Mouse (Mus musculus) spleen, postnatal 36 days (tissue): ENCODE results near the gene Slc25a22.
"Not testable (repeated sequence)": the region's sequence is repeated elsewhere in the genome, so short reads cannot be mapped to it uniquely, and the experiment has no call there.

ENCODE experiments used
- DNase-seq, 2 experiments: peaks; one replicate each; pipeline ENCODE4 v3.0.0; 2022; ENCODE audit warnings: low spot score in 2 of 2, mixed read lengths in 1 of 2

Gene Slc25a22

GRCm38 (mm10) chr7:141413809-141414584, 23.7 kb downstream of the Slc25a22 start, which contains the start of gene Gatd1:
Gene Gatd1, minus strand, starts transcription at chr7:141414136.
- DNase-seq, result peak; percentile 99 to 100

- DNase-seq, result no peak
These were observed 24.4 kb downstream of the Slc25a22 start for GRCm38 (mm10) chr7:141413331-141413730.

- DNase-seq, result no peak
These were observed 26.0 kb downstream of the Slc25a22 start for GRCm38 (mm10) chr7:141411667-141412066.

- no peak for DNase-seq
These were observed 27.1 kb downstream of the Slc25a22 start for GRCm38 (mm10) chr7:141410631-141411030.

GRCm38 (mm10) chr7:141408833-141409232, 28.9 kb downstream of the Slc25a22 start:
- DNase-seq, result peak; percentile 71 to 76

- DNase-seq, result not testable (repeated sequence)
These were observed 30.0 kb downstream of the Slc25a22 start for GRCm38 (mm10) chr7:141407670-141408069.

- DNase-seq, result no peak
These were observed 32.2 kb downstream of the Slc25a22 start for GRCm38 (mm10) chr7:141405466-141405865.

- peak; percentile 43 for DNase-seq
These were observed 34.4 kb downstream of the Slc25a22 start for GRCm38 (mm10) chr7:141403305-141403704.

- no peak for DNase-seq
These were observed 42.3 kb downstream of the Slc25a22 start for GRCm38 (mm10) chr7:141395348-141395747.

- peak; percentile 44 to 70 for DNase-seq
These were observed 42.9 kb downstream of the Slc25a22 start for GRCm38 (mm10) chr7:141394771-141395170.

GRCm38 (mm10) chr7:141394158-141394557, 43.5 kb downstream of the Slc25a22 start:
- peak in 1 of 2 experiments; percentile 43 for DNase-seq

- DNase-seq, result peak in 1 of 2 experiments; percentile 63
These were observed 45.0 kb downstream of the Slc25a22 start for GRCm38 (mm10) chr7:141392552-141393222.

- DNase-seq, result peak; percentile 96 to 98
These were observed 45.8 kb downstream of the Slc25a22 start, which contains the start of gene Taldo1 for GRCm38 (mm10) chr7:141391625-141392551. Gene Taldo1, plus strand, starts transcription at chr7:141392199.

GRCm38 (mm10) chr7:141390326-141391259, 47.1 kb downstream of the Slc25a22 start:
- no peak for DNase-seq

- no peak for DNase-seq
These were observed 49.1 kb downstream of the Slc25a22 start for GRCm38 (mm10) chr7:141388487-141389109.

GRCm38 (mm10) chr7:141387807-141388486, 49.7 kb downstream of the Slc25a22 start:
- no peak for DNase-seq

GRCm38 (mm10) chr7:141381068-141381835, 56.4 kb downstream of the Slc25a22 start:
- no peak for DNase-seq
